Mouse (Mus musculus) right cerebral cortex, adult 2 months (tissue): ENCODE data around the gene Nav2.

Experiments used
- DNase-seq, 2 experiments: peaks; one replicate each; pipeline ENCODE4 v3.0.0; 2021 to 2022; ENCODE audit warnings: low spot score in 2 of 2

The Nav2 gene

DNA sequence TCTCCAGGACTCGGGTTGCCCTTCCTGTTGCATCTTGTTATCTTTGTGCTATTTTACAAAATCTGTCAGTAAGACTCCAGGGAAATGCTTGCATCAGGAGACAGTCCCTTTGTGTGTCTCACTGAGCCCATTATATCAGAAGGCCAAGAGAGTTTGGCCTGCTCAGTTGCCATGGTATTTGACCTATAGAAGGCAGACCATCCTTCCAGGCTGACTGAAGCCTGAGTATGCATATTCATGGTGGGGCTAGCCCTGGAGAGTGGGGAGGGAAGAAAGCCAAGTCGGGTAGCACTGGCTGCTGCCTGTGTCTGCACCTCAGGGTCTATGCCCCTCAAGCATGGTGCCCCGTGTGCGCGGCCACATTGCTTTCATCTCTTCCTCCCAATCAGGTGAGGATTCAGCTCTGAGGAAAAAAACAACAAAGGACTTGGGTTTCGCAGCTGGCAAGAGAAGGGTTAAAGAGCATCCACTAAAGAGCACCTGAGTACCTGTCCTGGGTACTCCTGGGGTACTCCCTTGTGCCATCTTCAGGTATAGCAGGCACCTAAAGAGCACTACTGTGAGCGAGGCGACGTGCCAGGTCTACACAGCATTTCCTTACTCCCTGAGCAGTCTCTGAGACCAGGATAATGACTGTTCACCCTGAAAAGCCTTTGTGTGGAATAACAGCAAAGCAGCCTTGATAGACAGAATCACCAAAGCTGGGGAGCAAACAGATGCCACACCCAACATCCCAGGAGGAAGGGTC, 144.5 kb downstream of the Nav2 start:
- DNase-seq, result no peak

DNA sequence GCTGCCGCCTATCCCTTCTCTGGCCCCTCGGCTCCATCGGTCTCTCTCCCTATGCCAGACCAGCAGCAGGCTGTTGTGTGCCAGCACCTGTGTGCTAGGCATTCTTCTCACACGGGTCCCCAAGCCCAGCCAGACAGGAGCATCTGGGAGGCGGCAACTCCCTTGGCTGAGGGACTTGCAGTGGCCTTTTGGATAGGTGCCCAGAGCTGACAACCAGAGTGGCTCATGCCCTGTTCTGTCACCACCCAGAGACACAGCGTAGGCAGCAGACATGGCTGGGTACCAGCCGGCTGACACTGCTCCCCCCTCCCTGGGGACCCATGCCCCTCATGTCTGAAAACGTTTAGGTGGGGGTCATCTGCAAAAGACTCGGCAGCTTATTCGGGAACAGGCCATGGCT, 146.8 kb downstream of the Nav2 start:
- DNase-seq, result no peak

DNA sequence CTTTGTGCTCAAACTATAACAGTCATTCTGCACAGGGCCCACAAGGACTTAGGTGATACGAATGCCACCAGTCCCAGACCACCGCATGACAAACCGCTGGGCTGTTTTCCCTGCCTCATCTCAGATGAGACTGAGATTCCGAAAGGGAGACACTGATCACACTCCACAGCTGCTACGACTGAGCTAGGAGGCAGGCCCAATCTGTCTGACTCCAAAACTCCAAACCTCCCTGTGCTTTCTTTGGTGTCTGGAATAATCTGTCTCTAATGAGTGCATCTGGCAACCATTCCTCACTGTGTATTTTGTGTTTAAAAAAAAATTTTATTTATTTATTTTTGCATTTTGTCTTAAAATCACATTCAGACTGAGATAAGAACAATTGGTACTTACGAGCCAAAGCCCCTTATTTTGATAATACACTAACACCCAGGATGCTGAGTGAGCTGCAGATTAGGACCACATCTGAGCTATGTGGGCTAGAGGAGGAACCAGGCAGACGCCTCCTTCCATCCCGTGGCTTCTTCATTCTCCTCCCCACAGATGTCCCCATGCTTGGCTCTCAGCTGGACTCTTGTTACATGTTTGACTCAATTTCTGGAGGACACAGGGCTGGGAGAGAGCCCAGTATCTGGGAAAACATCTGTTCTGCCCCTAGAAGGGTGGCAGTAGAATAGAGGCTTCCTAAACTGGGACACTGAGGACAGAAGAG, 149.9 kb downstream of the Nav2 start:
- DNase-seq, result no peak

DNA sequence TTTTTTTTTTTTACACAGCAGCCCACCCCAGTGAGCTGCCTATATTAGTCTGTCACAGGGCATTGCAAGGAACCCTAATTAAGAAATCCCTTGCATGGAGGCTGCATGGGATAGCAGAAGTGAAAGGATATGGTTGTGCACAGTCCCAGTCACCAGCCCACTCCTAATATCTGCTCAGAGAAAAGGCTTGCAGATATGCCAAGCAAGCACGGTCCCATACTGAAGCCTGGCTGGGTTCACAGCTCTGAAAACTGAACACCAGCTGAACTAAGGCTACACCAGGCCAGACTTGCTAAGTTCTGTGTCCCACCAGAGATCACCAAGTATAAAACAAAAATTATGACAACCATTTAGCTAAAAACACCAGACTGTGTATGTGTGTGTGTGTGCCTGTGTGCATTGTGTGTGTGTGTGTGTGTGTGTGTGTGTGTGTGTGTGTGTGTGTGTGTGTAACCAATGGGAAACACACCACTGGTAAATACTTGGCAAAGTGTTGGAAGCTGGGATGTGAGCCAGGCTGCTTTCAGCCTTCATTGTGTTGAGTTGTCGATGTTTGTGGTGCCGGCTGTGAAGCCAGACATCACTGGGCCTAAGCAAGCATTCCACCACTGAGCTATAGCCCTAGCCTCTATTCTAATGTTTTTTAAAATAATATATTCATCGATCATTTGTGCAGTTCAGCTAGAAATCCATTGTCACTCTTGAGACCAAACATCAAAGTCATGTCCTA, 156.4 kb downstream of the Nav2 start:
- peak; percentile 26 to 27 for DNase-seq

DNA sequence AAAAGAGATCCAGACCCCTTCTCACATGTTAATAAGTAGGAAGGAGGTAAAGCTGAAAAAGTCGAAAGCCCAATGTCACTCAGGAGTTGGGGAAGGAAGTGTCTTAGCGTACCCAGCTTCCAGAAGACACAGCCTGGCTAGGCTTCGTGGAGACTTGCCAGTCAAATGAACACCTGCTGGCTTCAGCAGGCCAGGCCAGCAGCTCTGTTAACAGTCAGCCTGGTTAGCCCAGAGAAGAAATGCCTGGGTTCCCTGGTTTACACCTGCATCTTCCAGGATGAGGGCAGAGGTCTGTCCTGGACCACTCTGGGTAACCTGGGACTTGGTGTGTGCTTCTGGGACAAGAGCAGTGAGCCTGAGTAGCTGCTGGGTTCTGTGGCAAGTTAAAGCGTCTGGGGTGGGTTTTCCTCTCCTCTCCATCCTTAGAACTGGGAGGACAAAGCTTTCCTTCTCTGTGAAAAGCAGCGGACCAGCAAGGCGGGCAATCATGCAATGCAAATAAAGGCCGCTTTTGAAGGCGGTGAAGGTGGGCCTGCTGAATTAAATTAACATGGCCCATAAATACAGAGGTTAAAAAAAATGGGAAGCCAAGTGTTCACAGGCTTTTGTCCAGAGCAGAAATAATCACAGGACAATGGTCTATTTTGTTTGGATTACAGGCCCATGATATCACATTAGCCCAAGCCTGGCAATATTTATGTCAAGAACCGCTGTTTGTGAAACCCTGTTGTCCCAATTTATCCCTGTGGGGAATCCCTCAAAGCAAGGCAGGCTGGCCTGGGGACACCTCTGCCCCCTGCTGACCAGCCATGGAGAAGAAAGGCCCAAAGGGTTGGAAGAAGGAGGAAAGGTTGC, 157.3 kb downstream of the Nav2 start:
- DNase-seq, result no peak

DNA sequence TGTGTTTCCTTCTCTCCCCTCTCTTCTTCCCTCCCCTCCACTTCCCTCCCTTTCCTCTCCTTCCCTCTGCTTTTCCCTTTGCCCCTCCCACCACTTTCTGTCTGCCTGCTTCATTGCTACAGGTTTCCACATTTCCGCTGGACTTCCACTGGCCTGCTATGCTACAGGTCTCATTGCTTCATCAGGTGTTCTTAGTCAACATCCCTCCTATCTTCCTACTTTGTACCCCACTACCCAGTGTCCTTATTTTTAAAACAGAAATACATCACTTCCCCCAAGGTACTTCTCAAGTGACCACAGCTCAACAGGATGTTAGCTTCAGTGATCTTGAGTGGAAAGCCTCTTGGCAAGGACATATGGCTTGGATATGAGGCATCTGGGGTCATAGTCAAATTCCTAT, 158.3 kb downstream of the Nav2 start:
- no peak for DNase-seq

DNA sequence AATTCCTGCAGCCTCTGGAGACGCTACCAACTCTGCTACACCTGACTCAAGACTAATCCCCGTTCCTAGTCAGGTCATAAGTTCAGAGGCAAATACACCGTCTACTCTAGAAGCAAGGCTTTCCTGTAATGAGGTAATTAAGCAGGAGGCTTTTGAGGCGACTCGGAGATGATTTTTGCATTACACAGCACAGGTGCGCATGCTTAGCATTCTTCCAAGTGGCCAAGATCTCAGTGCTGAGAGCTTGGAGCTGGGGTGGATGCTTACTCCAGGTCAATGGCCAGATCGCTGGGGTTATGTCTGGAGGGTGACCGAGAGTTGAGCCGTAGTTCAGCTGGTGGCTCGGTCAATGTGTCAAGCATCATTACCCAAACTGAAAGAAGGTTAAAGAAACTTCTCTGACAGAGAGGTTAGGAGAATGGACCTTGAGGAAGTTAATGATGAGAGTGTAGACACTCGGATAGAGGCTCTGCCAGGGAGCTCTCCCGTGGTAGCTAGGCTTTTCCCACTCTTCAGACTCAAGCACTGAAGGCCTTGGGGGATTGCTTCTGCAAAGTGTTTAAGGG, 161.0 kb downstream of the Nav2 start:
- no peak for DNase-seq

DNA sequence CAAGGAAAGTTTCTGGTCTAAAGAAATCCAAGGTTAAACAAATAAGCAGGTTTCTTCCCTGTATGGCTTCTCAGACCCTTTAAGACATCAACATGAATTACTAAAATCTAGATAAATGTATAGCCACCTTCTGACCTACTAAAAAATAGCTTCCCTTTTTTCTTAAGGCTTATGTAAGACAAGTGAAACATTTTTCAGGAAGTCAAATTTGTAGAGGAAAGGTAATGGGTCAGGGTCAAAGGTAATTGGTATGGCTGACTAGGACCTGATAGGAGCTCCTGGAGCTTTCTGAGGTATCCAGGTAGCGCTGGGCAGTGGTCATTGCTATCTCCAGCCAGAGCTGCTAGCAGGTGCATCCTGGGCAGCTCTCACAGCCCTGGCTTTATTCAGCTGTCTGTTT, 162.1 kb downstream of the Nav2 start:
- no peak for DNase-seq

DNA sequence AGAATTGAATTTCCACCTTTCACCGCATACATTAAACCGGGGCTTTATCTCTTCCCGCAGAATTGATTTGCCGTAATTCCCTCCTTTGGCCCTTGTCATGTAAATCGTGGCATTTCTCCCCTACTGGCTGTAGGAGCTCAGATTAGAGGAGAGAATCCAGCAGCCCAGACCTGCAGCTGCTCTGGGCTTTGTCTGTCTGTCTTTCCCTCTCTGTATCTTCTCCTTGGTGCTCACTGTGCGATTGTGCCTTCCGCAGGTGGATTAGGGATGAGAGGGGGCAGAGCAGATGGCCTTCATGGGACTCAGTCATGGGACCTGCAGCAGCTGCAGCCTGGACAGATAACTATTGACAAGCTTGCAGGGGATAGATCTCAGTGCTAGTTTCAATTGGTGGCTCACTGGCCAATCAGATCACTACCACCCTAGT, 162.6 kb downstream of the Nav2 start:
- DNase-seq, result no peak

DNA sequence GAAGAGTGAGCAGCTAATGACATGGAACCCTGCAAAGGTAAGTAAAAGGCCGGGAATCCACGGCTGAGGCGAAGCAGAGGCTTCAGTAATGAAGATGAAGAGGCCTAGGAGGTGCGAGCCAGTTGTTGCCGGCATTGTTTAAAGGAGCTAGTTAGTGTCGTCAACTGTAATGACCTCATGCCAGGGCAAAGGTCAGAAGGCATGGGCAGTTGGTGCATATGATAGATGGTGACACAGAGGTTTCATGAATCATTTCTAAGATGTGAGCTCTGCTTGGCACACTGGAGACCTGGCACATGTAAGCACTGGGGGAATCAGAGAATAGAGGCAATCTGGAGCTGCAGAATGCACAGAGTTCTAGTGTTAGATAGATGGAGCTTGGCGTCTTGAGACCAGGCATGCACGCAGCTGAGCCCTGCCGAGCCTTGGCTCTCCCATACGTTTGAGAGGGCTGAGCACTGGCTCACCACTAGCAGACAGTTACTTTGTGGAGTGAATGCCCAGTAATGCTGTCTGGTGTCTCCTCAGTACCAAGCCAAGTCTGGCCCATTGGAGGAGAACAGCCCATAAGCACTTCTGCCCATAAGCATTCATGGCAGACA, 166.9 kb downstream of the Nav2 start:
- DNase-seq, result no peak

DNA sequence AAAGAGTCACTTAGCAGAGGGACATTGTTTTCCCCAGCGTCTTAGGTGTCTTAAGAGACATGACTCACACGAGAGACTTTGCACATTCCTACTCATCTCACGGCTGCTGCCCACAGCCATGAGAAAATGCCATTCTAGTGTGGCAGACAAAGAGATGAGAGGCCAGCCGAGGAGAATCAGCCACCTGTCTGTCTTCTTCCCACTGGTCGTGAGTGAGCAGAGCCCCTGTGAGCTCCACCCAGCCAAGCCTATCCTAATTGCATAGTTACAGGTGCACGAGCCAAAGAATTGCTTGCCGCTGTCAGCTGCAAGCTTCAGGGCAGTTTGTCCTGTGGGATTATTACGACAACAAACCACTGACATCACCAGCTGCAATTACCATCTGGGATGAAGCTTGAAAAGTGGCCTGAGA, 167.8 kb downstream of the Nav2 start:
- DNase-seq, result peak; percentile 66 to 74

DNA sequence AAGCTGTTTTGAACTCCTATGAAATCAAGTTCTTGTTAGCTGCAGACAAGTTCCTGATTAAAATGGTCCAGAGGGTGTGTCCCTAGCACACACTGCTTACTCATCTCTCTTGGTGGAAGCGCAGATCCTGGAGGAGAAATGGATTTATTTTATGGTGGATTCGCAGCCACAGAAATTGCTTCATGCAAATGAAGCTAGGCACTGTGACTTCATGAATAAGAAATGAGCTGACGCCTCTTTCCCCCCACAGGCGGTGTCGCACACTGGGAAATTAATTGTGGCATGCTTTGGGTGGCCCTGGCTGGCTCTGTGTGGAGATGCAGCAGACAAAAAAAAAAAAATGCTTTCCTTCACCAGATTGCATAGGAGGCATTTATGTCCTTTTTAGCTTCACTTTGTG, 170.4 kb downstream of the Nav2 start:
- DNase-seq, result peak; percentile 26 to 29

DNA sequence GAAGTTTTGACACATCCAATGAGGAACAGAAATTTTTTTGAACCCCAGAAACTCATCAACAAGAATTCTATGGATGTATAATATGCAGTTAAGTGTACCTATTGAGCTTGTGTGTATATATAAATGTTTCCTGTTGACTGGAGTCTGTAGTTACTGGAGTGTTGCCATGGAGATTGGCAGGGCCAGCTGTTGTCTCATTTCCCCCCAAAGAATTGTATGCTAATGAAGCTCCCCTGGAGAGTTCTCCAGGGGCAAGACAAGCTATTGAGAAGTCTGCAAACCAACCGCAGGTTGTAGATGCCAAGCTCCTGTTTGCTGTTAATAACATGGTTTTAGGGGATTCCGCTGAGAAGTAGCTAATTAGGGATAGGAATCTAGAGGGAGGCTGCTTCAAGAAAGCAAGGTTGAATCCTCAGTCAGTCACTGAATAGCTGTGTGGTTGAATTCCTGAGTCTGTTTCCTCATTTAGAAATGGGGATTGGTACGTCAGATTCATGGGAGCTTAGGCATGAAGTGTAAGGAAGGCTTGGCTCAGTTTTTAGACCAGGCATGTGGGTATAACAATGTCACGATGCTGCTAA, 174.2 kb downstream of the Nav2 start:
- DNase-seq, result no peak

DNA sequence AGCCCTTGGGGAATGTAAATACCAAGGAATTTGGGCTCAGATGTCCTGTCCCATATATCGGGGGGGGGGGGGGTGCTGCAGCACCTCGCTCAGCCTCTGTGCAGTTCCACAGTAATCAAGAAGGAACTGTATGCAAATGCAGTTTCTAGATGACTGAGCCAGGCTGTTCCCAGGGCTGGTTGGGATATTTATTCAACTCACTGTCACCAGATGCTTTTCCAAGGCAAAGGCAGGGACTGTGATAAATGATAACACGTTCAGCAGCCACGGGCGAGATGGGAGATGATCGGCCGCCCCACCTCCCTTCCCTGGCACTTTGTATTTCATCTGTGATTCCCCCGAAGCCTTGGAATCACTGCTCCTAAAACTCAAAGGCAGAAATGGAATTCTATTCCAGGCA, 176.3 kb downstream of the Nav2 start:
- peak; percentile 24 to 33 for DNase-seq

DNA sequence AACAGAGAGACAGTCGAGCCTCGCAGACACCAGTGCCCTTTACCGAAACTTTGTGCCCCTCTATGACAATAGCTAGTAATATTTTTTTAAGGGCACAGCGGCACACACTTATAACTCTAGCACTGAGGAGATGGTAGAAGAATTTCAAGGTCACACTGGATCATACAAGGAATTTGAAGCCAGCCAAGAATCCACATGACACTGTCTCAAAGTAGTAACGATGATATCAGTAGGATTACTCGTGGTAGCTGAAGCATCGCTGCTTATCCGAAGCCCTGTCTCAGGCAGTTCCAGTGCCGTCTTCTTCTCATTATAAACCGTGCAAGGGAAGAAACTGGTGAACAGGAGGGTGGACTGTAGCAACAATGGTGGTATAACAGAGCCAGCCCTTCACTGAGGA, 177.2 kb downstream of the Nav2 start:
- DNase-seq, result no peak

DNA sequence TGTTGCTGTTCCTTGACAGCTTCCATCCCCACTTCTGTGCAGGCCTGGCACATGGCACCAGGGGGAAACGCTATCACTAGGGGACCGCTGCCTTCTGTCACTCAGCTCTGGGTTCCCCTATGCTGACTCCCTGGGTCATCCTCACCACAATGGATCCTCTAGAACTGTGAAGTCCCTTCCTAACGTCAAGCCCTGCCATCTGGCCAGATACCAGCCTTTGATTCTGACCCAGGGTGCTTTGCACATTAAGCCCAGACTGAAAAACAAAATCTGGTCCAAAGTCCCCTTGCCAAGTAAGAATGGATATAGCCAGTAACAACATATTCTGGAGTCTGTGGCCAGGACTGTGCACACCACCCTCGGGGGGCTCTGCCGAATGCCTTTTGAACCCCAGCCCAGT, 178.6 kb downstream of the Nav2 start:
- DNase-seq, result no peak

DNA sequence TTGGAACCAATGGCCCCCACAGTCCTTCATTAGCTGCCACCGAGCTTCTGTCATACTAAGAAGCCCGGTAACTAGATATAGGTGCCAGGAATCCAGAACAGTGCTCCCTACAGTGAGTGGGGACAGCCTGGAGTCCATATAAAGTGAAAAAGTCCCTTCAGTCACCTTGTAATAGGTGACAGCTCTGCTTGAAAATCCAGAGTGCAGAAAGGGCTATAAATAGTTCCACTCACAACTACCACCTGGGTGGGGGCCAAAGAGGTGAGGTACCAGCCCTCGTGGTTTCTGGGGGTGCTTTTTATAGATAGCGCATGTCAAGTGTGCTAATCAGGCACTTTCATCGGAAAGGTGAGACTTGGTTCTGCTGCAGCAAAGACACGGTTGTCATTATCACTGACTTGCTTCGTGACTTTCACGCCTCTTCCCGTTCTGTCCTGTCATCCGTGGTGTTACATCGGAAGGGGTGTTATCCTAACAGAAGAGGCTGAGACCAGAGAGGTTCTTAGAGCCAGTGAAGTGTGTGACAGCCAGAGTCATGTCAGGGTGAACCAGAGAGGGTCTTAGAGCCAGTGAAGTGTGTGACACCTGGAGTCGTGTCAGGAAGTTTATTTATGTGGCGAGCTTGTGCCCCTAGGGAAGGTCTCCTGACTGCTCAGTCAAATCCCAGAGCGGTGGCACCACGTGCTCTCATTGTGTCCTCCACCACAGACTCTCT, 179.8 kb downstream of the Nav2 start:
- DNase-seq, result no peak

DNA sequence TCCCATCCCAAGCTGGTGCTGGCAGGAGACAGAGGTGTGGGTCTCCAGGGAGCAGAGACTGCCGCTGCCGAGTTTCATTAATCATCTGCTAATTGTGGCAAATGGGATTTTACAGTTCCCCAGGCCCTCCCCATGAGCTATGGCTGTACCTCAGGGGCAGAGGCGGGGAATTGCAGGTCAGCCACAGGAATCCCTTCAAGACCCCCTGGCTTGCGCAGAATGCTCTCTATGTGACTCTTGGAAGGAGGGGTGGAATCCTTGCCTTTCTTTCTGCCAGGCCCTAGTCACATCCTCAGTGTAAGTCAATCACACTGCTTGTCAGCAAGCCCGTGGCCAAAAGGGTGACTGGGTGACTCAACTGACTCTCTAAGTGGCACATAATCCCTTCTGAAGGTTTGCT, 182.9 kb downstream of the Nav2 start:
- DNase-seq, result no peak

DNA sequence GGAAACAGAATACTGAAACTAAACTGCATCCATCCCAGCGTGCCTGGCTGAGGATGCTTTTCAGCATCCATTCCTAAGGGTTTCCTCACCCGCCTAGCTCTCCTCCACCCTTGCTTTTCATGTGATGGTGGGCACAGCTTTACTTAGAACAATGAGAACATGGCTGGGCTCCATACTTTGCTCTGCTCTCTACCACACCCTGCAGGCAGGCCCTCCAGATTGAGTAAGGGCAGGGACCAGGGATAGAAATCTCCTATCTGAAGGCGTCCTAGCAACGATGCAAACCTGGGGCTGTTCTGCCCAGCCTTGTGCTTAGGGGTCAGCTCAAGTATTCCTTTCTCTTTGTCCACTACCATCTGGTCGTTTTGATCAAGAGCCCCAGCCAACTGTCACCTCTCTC, 183.4 kb downstream of the Nav2 start:
- DNase-seq, result no peak

DNA sequence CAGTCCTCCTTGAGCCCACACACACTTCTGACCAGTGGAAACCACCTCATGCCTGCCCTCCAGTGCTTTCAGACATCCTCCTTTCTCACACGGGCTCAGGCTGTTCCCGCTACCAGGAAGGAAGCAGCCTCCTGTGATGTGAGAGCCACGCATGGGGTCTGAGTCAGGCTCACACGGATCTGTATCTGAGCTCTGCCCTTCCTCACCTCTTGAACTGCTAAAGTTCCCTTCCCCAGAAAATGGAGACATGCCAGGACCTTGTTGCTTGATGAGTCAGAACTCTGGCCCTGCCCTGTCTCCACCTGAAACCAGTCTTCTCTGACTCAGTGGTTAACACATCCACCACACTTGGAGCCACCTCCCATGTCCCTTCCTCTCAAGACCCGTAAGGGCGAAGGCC, 185.1 kb downstream of the Nav2 start:
- DNase-seq, result no peak
